Mouse (Mus musculus) midbrain, embryonic 15.5 days (tissue): ENCODE results near the gene Plce1. TPM values are rescaled to one million over a fixed set of nuclear protein-coding genes. Genes with fewer than 3 reads are reported as not detected.

ENCODE experiments used
- ATAC-seq: fragments of 200-750 bp; cut with Nextera tagmentation; replicated peaks from 2 replicates; pipeline ENCODE4 v1.8.0; 2017; ENCODE audit warnings: moderate TSS enrichment
- H3K27ac ChIP-seq: fragments of 300-500 bp; sonication (generic); 2 replicates; pipeline ENCODE4 v1.5.1; 2015; ENCODE audit warnings: mild to moderate bottlenecking, inconsistent platforms
- H3K27me3 ChIP-seq: fragments of 300-500 bp; sonication (generic); replicated peaks from 2 replicates; pipeline ENCODE4 v1.6.1; 2015; ENCODE audit warnings: inconsistent platforms
- H3K36me3 ChIP-seq: fragments of 300-500 bp; sonication (generic); replicated peaks from 2 replicates; pipeline ENCODE4 v1.6.1; 2015; ENCODE audit warnings: inconsistent platforms
- H3K4me1 ChIP-seq: fragments of 300-500 bp; sonication (generic); 2 replicates; pipeline ENCODE4 v1.6.1; 2015; ENCODE audit warnings: inconsistent platforms
- H3K4me2 ChIP-seq: fragments of 300-500 bp; sonication (generic); 2 replicates; pipeline ENCODE4 v1.6.1; 2015; ENCODE audit warnings: inconsistent platforms, mild to moderate bottlenecking, moderate library complexity
- H3K4me3 ChIP-seq: fragments of 300-500 bp; sonication (generic); 2 replicates; pipeline ENCODE4 v1.5.1; 2015; ENCODE audit warnings: mild to moderate bottlenecking, inconsistent platforms
- H3K9ac ChIP-seq: fragments of 300-500 bp; sonication (generic); 2 replicates; pipeline ENCODE4 v1.6.1; 2015; ENCODE audit warnings: mild to moderate bottlenecking, inconsistent platforms
- H3K9me3 ChIP-seq: fragments of 300-500 bp; sonication (generic); 2 replicates; pipeline ENCODE4 v1.6.1; 2016; ENCODE audit warnings: inconsistent platforms
- WGBS: fragments of 180-500 bp; shearing (Covaris S2); methylation state at CpG from one replicate; pipeline ENCODE4 v1.1.7; 2015; ENCODE audit warnings: mixed read lengths; 5-methylcytosine and 5-hydroxymethylcytosine counted together
- polyA plus RNA-seq: library from polyadenylated mRNA; unstranded; fragments of >200 nt; fragmentation: Nextera tagmentation; extraction: Ambion mirVana; gene quantifications from 2 replicates; pipeline ENCODE4 v1.2.1, GENCODE M21; 2015

The Plce1 gene
- polyA plus RNA-seq, 1 experiment from 2014 or later: 4.0 TPM

DNA sequence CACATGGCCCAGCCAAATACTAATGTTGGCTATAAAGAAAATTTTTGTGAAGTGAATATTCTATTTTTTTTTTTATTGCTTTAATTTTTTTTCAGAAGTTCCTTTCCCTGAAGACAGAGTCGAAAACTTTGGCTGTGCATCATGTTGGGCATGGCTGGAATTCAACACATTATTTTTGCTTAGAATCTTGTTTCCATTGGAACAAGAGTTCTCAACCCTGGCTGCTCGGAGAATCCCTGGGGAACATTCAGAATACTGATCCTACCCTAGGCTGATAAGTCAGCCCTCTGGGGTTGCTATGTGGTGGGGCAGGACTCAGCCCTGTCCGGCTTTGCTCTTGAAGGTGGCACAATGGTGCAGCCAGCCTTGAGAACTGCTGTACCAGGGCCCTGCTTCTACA, 118.1 kb downstream of the Plce1 start:
- WGBS: 83% methylated on average over 3 of the region's 3 CpGs
- no peaks in the 10 kb centered on the region for H3K27me3 ChIP-seq
- H3K9ac ChIP-seq: no peak overlapping the region
- no peak overlapping the region for H3K4me2 ChIP-seq
- H3K4me3 ChIP-seq: no peak overlapping the region
- H3K9me3 ChIP-seq: no peaks in the 10 kb centered on the region
- ATAC-seq: no peak
- H3K27ac ChIP-seq: no peak overlapping the region
- H3K4me1 ChIP-seq: peaks cover 4% of the 10 kb centered on the region; the same call in 1 of the 2 replicates
- H3K36me3 ChIP-seq: no peaks in the 10 kb centered on the region

DNA sequence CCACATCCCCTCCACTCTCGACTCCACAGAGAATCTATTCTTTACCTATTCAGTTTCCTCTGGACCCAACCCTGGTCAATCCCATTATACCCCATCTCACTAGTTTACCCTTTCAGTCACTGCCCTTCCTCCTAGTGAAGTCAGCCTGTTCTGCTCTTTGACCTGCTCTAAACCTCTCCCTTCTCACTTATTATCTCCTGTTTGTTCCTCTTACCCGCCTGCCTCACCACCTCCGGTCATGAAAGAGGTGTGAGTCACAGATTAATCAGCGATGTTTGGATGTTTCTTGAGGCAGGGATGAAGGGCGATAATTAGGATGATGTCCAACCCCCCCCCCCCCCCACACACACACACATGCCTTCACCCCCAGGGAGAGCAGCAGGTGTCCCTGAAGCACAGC, 120.2 kb downstream of the Plce1 start:
- Histone ChIP-seq H3K27me3 (no peaks in the 10 kb centered on the region), H3K4me1 (peaks cover 4% of the 10 kb centered on the region; the same call in 1 of the 2 replicates), H3K36me3 (no peaks in the 10 kb centered on the region), H3K9ac (no peak overlapping the region), H3K9me3 (no peaks in the 10 kb centered on the region), H3K27ac (no peak overlapping the region), H3K4me3 (no peak overlapping the region), H3K4me2 (no peak overlapping the region)
- WGBS: 67% methylated on average over 5 of the region's 5 CpGs
- ATAC-seq: no peak

DNA sequence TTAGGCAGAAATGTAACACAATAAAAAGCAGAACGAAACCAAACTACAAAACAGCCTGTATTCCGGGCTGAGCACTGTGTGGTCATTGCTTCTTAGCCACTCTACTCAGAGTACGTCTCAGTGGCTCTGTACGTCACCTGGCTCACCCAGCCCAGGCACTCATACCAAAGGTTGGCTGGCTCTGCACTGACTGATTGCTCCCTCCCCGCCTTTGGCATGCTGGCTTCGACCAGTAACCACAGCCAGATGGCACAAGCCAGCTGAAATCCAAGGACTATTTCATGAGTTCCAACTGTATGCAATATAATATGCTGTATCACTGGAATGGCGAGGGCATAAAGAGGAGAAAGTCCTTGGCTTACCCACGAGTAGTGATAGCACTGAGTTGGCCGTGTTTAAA, 121.9 kb downstream of the Plce1 start:
- H3K36me3 ChIP-seq: no peaks in the 10 kb centered on the region
- 59% methylated on average over 9 of the region's 9 CpGs for WGBS
- no peak overlapping the region for H3K27ac ChIP-seq
- H3K4me3 ChIP-seq: no peak overlapping the region
- ATAC-seq: no peak; the same call in 1 of the 2 replicates
- H3K4me1 ChIP-seq: peaks cover 4% of the 10 kb centered on the region; the same call in 1 of the 2 replicates
- no peak overlapping the region for H3K9ac ChIP-seq
- H3K4me2 ChIP-seq: no peak overlapping the region
- no peaks in the 10 kb centered on the region for H3K9me3 ChIP-seq
- H3K27me3 ChIP-seq: no peaks in the 10 kb centered on the region

DNA sequence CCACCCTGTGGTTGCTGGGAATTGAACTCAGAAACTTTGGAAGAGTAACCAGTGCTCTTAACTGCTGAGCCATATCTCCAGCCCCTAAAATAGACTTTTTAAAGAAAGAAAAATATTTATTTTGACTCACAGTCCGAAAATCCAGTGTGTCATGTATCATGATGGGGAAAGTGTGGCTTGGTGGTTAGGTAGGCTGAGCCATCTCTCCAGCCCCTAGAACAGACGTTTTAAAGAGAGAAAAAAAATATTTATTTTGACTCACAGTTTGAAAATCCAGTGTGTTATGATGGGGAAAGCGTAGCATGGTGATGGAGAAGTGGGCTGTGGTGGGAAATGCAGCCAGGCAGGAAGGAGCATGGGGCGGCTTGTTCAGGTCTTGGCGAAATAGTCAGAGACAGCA, 126.3 kb downstream of the Plce1 start:
- no peak overlapping the region for H3K27ac ChIP-seq
- no peak for ATAC-seq
- no peaks in the 10 kb centered on the region for H3K36me3 ChIP-seq
- peaks cover 4% of the 10 kb centered on the region; the same call in 1 of the 2 replicates for H3K4me1 ChIP-seq
- H3K4me2 ChIP-seq: no peak overlapping the region
- no peak overlapping the region for H3K4me3 ChIP-seq
- no peaks in the 10 kb centered on the region for H3K9me3 ChIP-seq
- 91% methylated on average over 5 of the region's 5 CpGs for WGBS
- H3K27me3 ChIP-seq: no peaks in the 10 kb centered on the region
- no peak overlapping the region for H3K9ac ChIP-seq

DNA sequence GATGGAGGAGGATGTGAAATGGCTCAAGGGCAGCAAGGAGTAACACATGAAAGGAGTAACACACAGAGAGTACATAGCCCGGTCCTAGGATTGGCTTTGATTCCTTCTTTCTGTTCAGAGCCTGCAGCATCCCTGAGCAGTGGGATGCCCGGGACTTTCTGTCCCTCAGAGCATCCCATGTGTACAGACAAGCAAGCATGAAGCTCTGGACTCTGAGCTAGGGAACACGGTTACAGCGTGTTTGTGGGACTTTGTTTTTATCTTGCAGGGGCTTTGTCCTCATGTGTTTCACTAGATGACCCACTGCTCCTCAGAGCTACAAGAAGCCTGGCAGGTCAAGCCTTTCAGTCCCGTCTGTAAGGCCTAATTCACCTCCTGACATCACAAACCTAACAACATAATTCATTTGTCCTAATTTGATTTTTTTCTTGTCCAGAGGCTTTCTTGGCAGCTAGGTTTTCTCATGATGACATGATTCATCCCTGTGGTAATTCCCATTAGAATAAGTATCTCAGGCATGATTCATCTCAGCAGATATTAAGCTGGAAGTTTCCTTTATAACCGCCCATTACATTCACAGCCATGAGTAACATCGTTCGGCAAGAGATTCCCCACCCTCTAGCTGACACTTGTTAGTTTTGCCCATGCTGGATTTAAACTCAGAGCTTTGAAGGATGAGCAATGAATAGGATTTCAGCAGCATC, 128.2 kb downstream of the Plce1 start:
- H3K36me3 ChIP-seq: no peaks in the 10 kb centered on the region
- H3K27me3 ChIP-seq: no peaks in the 10 kb centered on the region
- H3K4me3 ChIP-seq: no peak overlapping the region
- no peak overlapping the region for H3K27ac ChIP-seq
- H3K9me3 ChIP-seq: no peaks in the 10 kb centered on the region
- H3K9ac ChIP-seq: no peak overlapping the region
- 92% methylated on average over 8 of the region's 8 CpGs for WGBS
- ATAC-seq: no peak
- H3K4me2 ChIP-seq: no peak overlapping the region
- no peaks in the 10 kb centered on the region for H3K4me1 ChIP-seq

DNA sequence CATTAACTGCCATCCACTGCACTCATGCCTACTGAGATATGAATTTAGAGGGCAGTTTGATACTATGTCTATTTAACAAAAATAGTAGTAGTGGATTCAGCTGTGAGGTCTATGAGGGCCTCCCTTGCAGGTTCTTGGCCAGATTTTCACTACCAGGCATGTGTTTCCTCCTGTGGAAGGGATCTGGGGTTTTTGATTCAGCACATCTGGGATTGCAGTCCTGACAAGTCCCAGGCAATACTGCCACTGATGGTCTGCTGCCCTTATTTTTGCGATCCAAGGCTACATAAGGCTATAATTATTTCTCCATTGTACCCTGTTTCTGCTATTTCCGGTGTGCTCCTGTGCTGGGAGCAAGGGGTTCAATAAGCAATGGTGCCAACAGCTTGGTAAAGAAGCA, 129.4 kb downstream of the Plce1 start:
- no peaks in the 10 kb centered on the region for H3K4me1 ChIP-seq
- no peak overlapping the region for H3K9ac ChIP-seq
- H3K9me3 ChIP-seq: no peaks in the 10 kb centered on the region
- ATAC-seq: no peak
- no peaks in the 10 kb centered on the region for H3K36me3 ChIP-seq
- H3K4me2 ChIP-seq: no peak overlapping the region
- no peak overlapping the region for H3K27ac ChIP-seq
- H3K27me3 ChIP-seq: no peaks in the 10 kb centered on the region
- H3K4me3 ChIP-seq: no peak overlapping the region
- WGBS: 95% methylated on average over 2 of the region's 2 CpGs

DNA sequence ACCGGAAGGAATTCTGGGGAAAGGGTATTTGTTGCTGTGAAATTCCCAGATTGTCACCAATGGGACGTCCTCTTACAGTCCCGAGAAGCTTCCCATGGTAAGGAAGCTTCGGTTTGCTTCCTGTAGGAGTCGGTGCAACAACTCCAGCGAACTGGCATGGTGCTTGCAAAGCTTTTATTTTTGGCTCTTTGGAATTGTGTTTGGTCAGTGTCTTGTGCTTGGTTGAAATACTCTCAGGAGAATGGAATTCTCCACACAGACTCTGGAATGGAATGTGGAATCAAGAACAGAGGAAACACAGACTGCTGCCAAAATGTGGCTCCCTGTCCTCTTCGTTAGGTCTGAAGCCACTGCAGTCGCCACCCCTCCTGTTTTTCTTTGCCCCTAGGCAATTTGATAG, 129.9 kb downstream of the Plce1 start:
- H3K9ac ChIP-seq: no peak overlapping the region
- WGBS: 89% methylated on average over 8 of the region's 8 CpGs
- no peaks in the 10 kb centered on the region for H3K27me3 ChIP-seq
- no peak overlapping the region for H3K4me2 ChIP-seq
- H3K4me3 ChIP-seq: no peak overlapping the region
- no peaks in the 10 kb centered on the region for H3K36me3 ChIP-seq
- H3K27ac ChIP-seq: no peak overlapping the region
- H3K9me3 ChIP-seq: no peaks in the 10 kb centered on the region
- ATAC-seq: no peak
- no peaks in the 10 kb centered on the region for H3K4me1 ChIP-seq

DNA sequence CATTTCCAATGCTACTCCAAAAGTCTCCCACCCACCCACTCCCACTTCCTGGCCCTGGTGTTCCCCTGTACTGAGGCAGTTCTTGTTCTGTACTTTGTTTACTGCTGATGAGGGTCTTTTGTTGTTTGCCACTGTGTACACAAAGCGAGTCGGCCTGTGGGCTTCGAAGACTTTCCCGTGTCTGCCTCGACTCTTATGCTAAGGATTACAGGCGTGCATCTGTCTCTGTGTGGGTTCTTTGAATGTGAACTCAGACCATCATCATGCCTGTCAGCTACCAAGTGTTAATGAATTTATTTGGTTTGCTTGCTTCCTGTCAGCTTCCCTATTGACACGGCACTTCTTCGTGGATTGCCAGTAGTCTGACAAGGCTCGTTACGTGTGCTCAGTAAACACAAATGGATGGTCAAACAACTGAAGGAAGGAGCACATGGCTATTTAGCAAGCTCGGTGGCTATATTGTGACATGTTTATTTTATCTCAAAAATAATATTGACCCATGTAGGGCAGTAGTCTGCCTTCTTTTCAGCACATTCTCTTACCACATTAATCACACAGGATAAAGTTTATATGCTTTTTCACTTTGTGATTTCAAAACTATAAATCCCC, 133.3 kb downstream of the Plce1 start:
- WGBS: 28% methylated on average over 11 of the region's 11 CpGs
- Histone ChIP-seq H3K4me1 (no peaks in the 10 kb centered on the region), H3K27me3 (no peaks in the 10 kb centered on the region), H3K4me2 (no peak overlapping the region), H3K9me3 (no peaks in the 10 kb centered on the region), H3K27ac (no peak overlapping the region), H3K4me3 (no peak overlapping the region), H3K9ac (no peak overlapping the region), H3K36me3 (no peaks in the 10 kb centered on the region)
- ATAC-seq: no peak

DNA sequence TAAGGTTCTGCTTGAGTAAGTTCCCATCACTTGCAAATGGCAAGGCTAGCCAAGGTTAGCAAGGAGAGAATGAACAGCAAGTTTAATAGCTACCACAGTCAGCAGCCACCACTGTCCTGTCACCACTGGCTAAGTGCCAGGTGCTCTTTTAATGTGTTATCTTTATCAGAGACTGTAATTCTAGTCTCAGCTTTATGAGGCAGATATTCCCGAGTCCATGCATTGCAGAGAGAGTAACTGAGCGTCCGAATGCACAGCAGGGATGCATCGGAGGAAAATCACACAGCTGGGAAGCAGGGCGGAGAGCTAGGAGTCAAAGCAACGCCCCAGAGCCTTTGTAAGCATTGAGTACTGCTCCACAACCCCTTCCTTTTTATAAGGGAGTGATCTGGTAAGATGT, 134.4 kb downstream of the Plce1 start:
- no peak overlapping the region for H3K4me2 ChIP-seq
- H3K9ac ChIP-seq: no peak overlapping the region
- H3K4me3 ChIP-seq: no peak overlapping the region
- H3K36me3 ChIP-seq: no peaks in the 10 kb centered on the region
- H3K27me3 ChIP-seq: no peaks in the 10 kb centered on the region
- H3K9me3 ChIP-seq: no peaks in the 10 kb centered on the region
- no peak for ATAC-seq
- WGBS: 38% methylated on average over 6 of the region's 6 CpGs
- no peaks in the 10 kb centered on the region for H3K4me1 ChIP-seq
- no peak overlapping the region for H3K27ac ChIP-seq

DNA sequence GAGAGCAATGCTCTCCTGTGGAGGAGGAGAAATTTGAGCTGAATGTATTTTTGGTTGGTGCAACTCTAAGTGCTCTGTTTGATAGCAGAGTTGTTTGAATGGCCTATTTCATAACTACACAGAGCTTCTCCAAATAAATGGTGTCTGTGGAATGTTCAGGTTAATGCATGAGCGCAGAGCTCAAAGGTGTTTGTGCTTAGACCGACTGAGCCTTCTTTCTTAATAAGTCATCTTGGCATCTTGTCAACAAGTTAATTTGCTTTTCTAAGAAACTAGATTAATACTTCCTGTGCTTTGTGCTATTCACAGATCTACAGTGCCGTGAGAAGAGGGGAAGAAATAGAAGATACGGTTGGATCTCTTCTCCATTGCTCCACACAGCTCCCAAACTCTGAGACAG, 139.2 kb downstream of the Plce1 start:
- 77% methylated on average over 4 of the region's 4 CpGs for WGBS
- Histone ChIP-seq H3K9ac (no peak overlapping the region), H3K4me1 (no peaks in the 10 kb centered on the region), H3K27me3 (no peaks in the 10 kb centered on the region), H3K4me2 (no peak overlapping the region), H3K27ac (no peak overlapping the region), H3K4me3 (no peak overlapping the region), H3K36me3 (no peaks in the 10 kb centered on the region), H3K9me3 (no peaks in the 10 kb centered on the region)
- ATAC-seq: no peak

DNA sequence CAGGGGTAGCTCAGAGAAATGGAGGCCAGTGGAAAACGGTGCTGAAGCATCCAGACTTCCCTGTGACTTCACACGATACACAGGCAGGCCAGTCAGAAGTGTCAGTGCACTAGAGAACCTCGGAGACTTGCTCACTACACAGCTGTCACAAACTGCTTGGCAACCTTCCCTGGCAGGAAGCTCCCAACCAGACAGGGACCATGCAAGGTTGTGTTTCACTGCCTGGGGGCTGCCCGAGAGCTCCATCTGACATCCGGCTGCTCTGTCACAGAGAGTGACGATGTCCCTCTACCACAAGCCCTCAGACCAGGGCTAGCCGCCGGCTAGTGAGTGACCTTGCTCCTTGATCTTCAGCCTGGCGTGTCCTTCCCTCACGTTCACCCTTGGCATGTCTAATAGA, 140.6 kb downstream of the Plce1 start:
- H3K9ac ChIP-seq: no peak overlapping the region
- no peaks in the 10 kb centered on the region for H3K9me3 ChIP-seq
- H3K36me3 ChIP-seq: no peaks in the 10 kb centered on the region
- no peak overlapping the region for H3K4me3 ChIP-seq
- no peak overlapping the region for H3K4me2 ChIP-seq
- no peak overlapping the region for H3K27ac ChIP-seq
- no peak for ATAC-seq
- no peaks in the 10 kb centered on the region for H3K27me3 ChIP-seq
- no peaks in the 10 kb centered on the region for H3K4me1 ChIP-seq
- 89% methylated on average over 10 of the region's 10 CpGs for WGBS

DNA sequence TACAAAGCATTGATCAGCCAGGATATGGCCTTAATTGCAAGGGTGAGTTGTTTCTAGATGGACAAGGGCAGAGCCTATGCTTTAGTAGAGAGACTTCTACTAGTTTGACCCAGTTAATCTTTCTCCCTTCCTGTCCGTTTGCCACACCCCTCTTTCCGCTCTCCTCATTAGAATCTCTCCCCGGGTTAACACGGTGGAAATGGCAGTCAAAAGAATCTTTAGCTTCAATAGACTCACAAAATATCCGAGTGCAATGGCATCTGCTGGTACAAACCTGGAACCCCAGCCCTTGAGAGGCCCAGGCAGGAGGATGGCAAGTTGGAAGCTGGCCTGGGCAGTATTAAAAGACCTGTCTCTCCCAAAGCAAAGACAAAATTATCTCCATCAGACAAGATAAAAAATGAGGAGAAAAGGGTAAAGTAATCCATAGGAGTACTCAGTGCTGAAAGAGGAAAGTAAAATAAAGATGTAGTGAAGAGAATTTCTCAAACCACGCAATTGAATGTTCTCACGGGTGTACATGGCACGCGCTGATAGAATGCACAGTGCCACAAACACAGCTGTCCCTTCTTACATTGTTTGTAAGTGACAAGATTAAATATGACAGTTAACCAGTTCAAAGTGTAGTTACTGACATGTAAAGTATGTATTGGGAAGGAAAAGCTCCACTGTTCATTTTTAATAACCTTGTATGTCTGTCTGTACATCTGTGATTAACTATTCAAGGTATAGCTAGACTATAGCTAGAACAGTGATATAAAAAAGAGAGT, 145.5 kb downstream of the Plce1 start:
- no peaks in the 10 kb centered on the region for H3K4me1 ChIP-seq
- no peak overlapping the region for H3K27ac ChIP-seq
- no peak overlapping the region for H3K4me2 ChIP-seq
- no peaks in the 10 kb centered on the region for H3K36me3 ChIP-seq
- WGBS: 75% methylated on average over 9 of the region's 9 CpGs
- no peak overlapping the region for H3K9ac ChIP-seq
- H3K9me3 ChIP-seq: no peaks in the 10 kb centered on the region
- H3K4me3 ChIP-seq: no peak overlapping the region
- ATAC-seq: no peak
- no peaks in the 10 kb centered on the region for H3K27me3 ChIP-seq
